Mouse (Mus musculus): ENCODE measurements around the gene Prdm11. TPM values are rescaled to one million over a fixed set of nuclear protein-coding genes. Genes with fewer than 3 reads are reported as not detected.

Prdm11 gene
- total and polyA plus RNA-seq, 2 experiments from 2014 or later, result 2.6 to 12.2 TPM

DNA sequence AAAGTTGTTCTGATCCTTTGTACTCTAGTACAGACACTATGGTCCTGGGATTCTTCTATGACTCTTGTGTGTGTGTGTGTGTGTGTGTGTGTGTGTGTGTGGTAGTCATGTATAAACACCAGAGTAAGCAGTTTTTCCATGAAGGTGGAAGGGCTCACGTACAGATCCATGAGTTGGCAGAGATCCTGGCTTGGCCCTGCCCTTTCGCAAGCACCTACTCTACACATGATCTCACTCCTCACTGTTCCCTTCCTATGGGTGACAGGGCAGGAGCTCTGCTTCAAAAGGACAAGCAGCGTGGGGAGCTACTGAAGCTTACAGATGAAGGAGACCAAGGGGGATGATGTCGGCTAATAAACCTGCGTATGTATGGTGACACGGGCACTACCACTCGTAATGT is 18.3 kb downstream of the Prdm11 start:
- WGBS, result 95% methylated on average over 7 of the region's 7 CpGs
- Histone ChIP-seq H3K36me3 (ENCODE audit: insufficient read depth, low read length) (no peaks in the 10 kb centered on the region), H3K4me3 (ENCODE audit: low read depth, low read length) (no peak overlapping the region), H3K9ac (replicated peaks; ENCODE audit: low read length, poor library complexity, severe bottlenecking) (no peak overlapping the region), H3K27ac (ENCODE audit: low read depth, low read length) (no peak overlapping the region), H3K9me3 (ENCODE audit: low read length) (no peaks in the 10 kb centered on the region), H3K27me3 (ENCODE audit: insufficient read depth, low read length) (no peaks in the 10 kb centered on the region), H3K4me1 (ENCODE audit: insufficient read depth, low read length) (peaks cover 7% of the 10 kb centered on the region; the same call in 1 of the 2 replicates), H3K4me2 (ENCODE audit: low read depth, low read length, poor library complexity, severe bottlenecking) (no peak overlapping the region)
- TF ChIP-seq CTCF (IDR thresholded peaks at IDR 0.05), result no peak
- no peak for ATAC-seq (ENCODE audit: low FRiP score)
- no peak for DNase-seq (ENCODE audit: low spot score)

DNA sequence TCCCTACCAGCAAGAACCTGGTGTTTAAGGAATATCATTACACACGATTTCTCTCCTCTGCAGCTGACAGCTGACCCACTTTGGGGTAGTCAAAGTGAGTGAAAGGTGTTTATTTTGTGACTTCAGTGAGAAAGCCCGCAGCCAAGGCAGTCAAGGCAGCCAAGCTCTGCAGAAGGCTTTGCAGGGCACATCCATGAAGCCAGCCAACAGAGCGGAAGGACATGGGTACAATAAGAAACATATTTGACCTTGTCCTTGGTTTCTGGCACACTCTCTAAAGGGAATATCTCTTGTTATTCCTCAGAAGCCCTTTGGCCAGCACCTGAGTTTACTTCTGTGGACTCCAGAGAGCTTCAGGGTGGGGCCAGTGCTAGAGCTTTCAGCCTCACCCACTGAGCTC is 21.5 kb downstream of the Prdm11 start:
- no peak for TF ChIP-seq CTCF (IDR thresholded peaks at IDR 0.05)
- no peak for DNase-seq (ENCODE audit: low spot score)
- Histone ChIP-seq H3K27me3 (ENCODE audit: insufficient read depth, low read length) (no peaks in the 10 kb centered on the region), H3K4me3 (ENCODE audit: low read depth, low read length) (no peak overlapping the region), H3K4me1 (ENCODE audit: insufficient read depth, low read length) (no peaks in the 10 kb centered on the region), H3K9me3 (ENCODE audit: low read length) (no peaks in the 10 kb centered on the region), H3K9ac (replicated peaks; ENCODE audit: low read length, poor library complexity, severe bottlenecking) (no peak overlapping the region), H3K27ac (ENCODE audit: low read depth, low read length) (no peak overlapping the region), H3K4me2 (ENCODE audit: low read depth, low read length, poor library complexity, severe bottlenecking) (no peak overlapping the region), H3K36me3 (ENCODE audit: insufficient read depth, low read length) (no peaks in the 10 kb centered on the region)
- ATAC-seq (ENCODE audit: low FRiP score), result no peak
- WGBS, result 93% methylated on average over 3 of the region's 3 CpGs

DNA sequence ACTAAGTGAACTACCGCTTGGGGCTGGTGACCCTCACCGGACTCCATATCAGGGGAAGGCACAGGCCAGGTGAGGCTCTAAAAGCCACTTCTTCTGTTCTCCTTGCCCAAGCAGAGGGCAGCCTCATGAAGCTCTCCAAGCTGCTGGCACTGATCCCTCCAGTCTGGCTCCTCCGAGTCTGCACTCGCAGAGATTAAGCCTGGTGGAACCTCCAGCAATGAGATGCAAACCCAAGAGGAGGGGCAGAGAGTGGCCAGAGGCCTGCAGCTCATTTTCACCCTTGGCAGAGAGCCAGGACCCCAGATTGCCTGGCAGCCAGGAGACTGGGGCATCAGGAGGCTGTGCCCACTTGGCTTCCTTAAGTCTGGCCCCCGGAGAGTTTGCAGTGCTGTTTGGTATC is 27.1 kb downstream of the Prdm11 start:
- Histone ChIP-seq H3K4me1 (ENCODE audit: insufficient read depth, low read length) (0 out of 2 replicates have a peak, but pooled peaks cover 10% of the 10 kb centered on the region), H3K27ac (ENCODE audit: low read depth, low read length) (no peak overlapping the region), H3K27me3 (ENCODE audit: insufficient read depth, low read length) (no peaks in the 10 kb centered on the region), H3K36me3 (ENCODE audit: insufficient read depth, low read length) (no peaks in the 10 kb centered on the region), H3K9ac (replicated peaks; ENCODE audit: low read length, poor library complexity, severe bottlenecking) (no peak overlapping the region), H3K4me2 (ENCODE audit: low read depth, low read length, poor library complexity, severe bottlenecking) (no peak overlapping the region), H3K9me3 (ENCODE audit: low read length) (no peaks in the 10 kb centered on the region), H3K4me3 (ENCODE audit: low read depth, low read length) (no peak overlapping the region)
- peak; percentile 83 for DNase-seq (ENCODE audit: low spot score)
- WGBS, result 52% methylated on average over 5 of the region's 5 CpGs
- TF ChIP-seq CTCF (IDR thresholded peaks at IDR 0.05), result no peak
- no peak for ATAC-seq (ENCODE audit: low FRiP score)

DNA sequence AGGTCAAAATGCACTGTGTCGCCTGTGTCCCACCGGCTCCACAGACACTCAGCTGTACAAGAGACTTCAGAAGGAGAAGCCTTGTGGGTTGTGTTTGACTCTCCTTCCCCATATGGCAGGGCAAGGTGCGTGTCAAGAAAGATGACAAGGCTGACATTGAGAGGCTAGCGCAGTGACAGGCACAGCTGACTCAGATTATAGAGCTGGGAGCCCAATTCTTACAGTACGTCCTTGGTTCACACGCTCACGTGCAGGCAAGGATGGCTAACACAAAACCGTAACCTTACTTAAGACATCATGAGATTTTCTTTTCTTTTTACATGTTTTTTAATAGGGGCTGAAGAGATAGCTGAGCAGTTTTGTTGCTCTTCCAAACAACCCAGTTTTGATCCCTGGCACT is 28.8 kb downstream of the Prdm11 start:
- Histone ChIP-seq H3K9ac (replicated peaks; ENCODE audit: low read length, poor library complexity, severe bottlenecking) (no peak overlapping the region), H3K36me3 (ENCODE audit: insufficient read depth, low read length) (peaks cover 6% of the 10 kb centered on the region; the same call in 1 of the 2 replicates), H3K27me3 (ENCODE audit: insufficient read depth, low read length) (no peaks in the 10 kb centered on the region), H3K27ac (ENCODE audit: low read depth, low read length) (no peak overlapping the region), H3K9me3 (ENCODE audit: low read length) (no peaks in the 10 kb centered on the region), H3K4me1 (ENCODE audit: insufficient read depth, low read length) (0 out of 2 replicates have a peak, but pooled peaks cover 10% of the 10 kb centered on the region), H3K4me3 (ENCODE audit: low read depth, low read length) (no peak overlapping the region), H3K4me2 (ENCODE audit: low read depth, low read length, poor library complexity, severe bottlenecking) (no peak overlapping the region)
- 89% methylated on average over 8 of the region's 8 CpGs for WGBS
- DNase-seq (ENCODE audit: low spot score), result no peak
- ATAC-seq (ENCODE audit: low FRiP score), result no peak
- TF ChIP-seq CTCF (IDR thresholded peaks at IDR 0.05), result no peak

DNA sequence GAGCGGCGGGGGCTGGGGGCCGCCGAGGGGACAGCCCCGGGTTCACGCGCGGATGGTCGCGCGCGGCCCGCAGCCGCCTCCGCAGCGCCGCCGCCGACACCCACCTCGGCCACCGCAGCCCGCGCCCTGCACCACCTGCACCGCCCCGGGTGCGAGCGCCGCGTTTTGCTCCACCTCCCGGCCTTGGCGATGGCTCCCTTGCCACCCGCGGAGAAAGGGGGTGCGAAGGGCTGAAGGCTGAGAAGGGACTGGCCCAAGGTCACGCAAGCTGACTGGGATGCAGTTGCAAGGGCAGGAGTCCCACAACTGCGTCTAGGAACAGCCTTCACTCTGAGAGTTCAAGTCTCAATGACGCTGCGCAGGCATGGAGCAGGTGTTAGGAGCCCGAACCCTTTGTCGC is 30.9 kb downstream of the Prdm11 start:
- Histone ChIP-seq H3K27ac (ENCODE audit: low read depth, low read length) (peak overlapping the region; percentile 55; the same call in 1 of the 2 replicates), H3K4me3 (ENCODE audit: low read depth, low read length) (peak overlapping the region; percentile 44), H3K9me3 (ENCODE audit: low read length) (no peaks in the 10 kb centered on the region), H3K9ac (replicated peaks; ENCODE audit: low read length, poor library complexity, severe bottlenecking) (peak overlapping the region; percentile 74), H3K27me3 (ENCODE audit: insufficient read depth, low read length) (no peaks in the 10 kb centered on the region), H3K36me3 (ENCODE audit: insufficient read depth, low read length) (peaks cover 7% of the 10 kb centered on the region; the same call in 1 of the 2 replicates), H3K4me2 (ENCODE audit: low read depth, low read length, poor library complexity, severe bottlenecking) (peak overlapping the region; percentile 87), H3K4me1 (ENCODE audit: insufficient read depth, low read length) (0 out of 2 replicates have a peak, but pooled peaks cover 10% of the 10 kb centered on the region)
- WGBS, result 2% methylated on average over 34 of the region's 40 CpGs
- ATAC-seq (ENCODE audit: low FRiP score) (peak; percentile 63; the same call in 1 of the 2 replicates), DNase-seq (ENCODE audit: low spot score) (no peak)
- no peak for TF ChIP-seq CTCF (IDR thresholded peaks at IDR 0.05)

DNA sequence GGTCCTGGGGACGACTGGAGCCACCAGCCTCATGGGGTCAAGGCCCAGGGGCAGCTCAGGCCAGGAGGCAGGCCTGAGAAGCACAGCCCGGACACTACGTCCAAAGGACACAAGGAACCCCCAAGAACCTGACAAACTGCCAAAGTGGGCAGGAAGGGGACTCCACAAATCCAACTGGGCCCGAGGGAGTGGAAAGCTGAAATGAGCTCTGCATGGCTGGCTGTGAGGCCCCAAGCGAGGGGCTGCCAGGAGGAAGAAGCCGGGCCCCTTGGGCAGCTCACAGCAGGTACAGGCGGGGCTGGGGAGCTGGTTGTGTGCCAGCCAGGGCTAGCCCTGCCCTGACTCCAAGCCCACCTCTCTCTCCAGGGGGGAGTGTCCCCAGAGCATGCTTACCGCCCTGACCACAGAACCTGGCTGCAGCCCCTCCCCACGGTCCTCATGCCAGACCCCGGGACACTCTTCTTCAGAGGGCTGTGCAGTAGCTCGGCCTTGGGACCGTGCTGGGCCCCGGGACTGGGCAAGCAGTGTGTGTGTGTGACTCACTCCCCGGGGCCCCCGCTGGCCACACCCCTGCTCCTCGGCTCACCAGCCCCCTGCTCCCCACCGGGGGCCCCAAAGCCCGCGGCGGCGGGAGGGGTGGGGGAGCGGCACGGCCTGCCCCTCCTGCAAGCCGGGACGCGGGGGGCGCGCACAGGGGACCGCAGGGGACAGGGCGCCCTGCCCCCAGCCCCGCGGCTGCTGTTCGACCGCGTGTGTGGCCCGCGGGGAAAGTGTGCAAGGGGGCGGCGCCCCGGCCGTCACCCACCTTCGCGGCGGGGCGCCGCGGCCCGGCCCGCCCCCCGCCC is 31.7 kb downstream of the Prdm11 start:
- TF ChIP-seq CTCF (IDR thresholded peaks at IDR 0.05), result no peak
- ATAC-seq (ENCODE audit: low FRiP score), result peak; percentile 63; the same call in 1 of the 2 replicates

More for the DNA sequence above, 31.7 kb downstream of the Prdm11 start:
- Histone ChIP-seq H3K9me3 (ENCODE audit: low read length) (no peaks in the 10 kb centered on the region), H3K27me3 (ENCODE audit: insufficient read depth, low read length) (no peaks in the 10 kb centered on the region), H3K4me3 (ENCODE audit: low read depth, low read length) (peak overlapping the region; percentile 44), H3K36me3 (ENCODE audit: insufficient read depth, low read length) (peaks cover 7% of the 10 kb centered on the region; the same call in 1 of the 2 replicates), H3K4me1 (ENCODE audit: insufficient read depth, low read length) (0 out of 2 replicates have a peak, but pooled peaks cover 10% of the 10 kb centered on the region), H3K9ac (replicated peaks; ENCODE audit: low read length, poor library complexity, severe bottlenecking) (peak overlapping the region; percentile 74), H3K4me2 (ENCODE audit: low read depth, low read length, poor library complexity, severe bottlenecking) (peak overlapping the region; percentile 87), H3K27ac (ENCODE audit: low read depth, low read length) (peak overlapping the region; percentile 55; the same call in 1 of the 2 replicates)
- DNase-seq (ENCODE audit: low spot score), result peak; percentile 48
- 7% methylated on average over 26 of the region's 50 CpGs for WGBS

Measured in midbrain, postnatal 0 days (tissue).